Mouse (Mus musculus) cerebellum, adult 2 months (tissue): ENCODE results near the gene Foxa3.

Experiments used
- CTCF ChIP-seq: fragments of 200-500 bp; IDR thresholded peaks from 2 replicates; pipeline ENCODE4 v1.5.1; 2011; ENCODE audit warnings: low read depth, mild to moderate bottlenecking, control low read depth, low read length, moderate library complexity, borderline replicate concordance; ENCODE audit not compliant: insufficient read depth
- POLR2A ChIP-seq: fragments of 200-500 bp; IDR thresholded peaks from 2 replicates; pipeline ENCODE4 v1.6.1; 2011; ENCODE audit warnings: low read length, control low read depth, borderline replicate concordance; ENCODE audit not compliant: insufficient read depth

GRCm38 (mm10) chr7:18970956-18971355, 52.4 kb downstream of the Foxa3 start:
- TF ChIP-seq CTCF (peak; percentile 11; the same call in 1 of the 2 replicates), POLR2A (no peak)
